Mouse (Mus musculus) thymus, postnatal 14 days (tissue): ENCODE measurements around the gene Tmem205.

Experiments
- DNase-seq: peaks from one replicate; pipeline ENCODE4 v3.0.0; 2021

Tmem205 gene

DNA sequence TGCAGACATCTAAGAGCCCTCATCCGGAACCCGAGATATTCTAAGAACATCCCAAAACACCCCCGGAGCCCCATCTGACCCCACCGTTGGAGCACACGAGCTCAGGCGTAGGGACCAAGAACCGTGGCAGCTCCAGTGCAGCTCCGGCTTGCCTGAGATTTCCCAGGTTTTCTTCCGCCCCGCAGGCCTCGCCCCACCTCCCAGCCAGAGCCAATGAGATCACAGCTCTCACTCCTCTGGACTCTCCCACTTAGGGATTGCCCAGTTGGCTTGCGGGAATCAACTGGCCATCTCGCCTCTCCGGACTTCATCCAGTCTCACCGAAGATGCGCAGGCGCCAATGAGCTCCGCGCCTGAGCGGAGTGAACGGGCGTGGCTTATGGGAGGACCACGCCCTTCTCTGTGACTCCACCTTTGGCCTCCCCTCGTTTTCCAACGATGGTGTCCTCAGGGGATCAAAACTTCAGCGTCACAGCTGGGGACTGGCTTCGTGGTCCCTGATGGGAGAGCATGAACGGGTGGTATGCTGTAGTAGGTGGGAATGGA, at the start of gene Tmem205, which contains the start of gene Ccdc159:
TSS of gene Tmem205 (minus strand) at position 349 of the 546 bp plus-strand sequence.
TSS of gene Ccdc159 (plus strand) at position 264 of the 546 bp plus-strand sequence.
- DNase-seq, result peak; percentile 12

DNA sequence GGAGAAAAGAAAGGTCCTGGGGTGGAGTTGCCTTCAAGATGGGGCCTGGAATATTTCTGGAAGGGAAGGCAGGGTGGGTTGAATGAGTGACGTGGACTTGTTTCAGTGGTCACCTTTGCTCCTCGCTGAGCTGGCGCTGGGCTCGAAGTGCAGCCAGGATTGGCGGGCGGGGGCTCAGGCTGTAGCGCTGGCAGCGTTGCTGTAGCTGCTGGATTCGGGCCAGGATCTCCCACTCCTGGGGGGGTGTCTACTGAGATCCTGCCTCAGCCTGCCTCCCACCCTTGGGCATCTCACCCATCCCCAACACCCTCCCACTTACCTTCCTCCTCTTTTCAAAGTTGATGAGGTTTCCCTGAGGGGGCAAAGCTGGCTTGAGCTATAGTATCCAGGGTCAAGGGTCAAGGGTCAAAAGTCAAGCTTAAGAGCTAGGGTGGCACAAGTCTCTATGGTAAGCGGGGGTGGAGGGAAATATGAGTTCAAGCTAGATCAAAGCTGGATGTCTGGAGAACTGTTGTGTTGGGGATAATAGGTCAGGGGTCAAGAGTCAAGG, 49.3 kb upstream of the Tmem205 start:
- DNase-seq, result no peak

DNA sequence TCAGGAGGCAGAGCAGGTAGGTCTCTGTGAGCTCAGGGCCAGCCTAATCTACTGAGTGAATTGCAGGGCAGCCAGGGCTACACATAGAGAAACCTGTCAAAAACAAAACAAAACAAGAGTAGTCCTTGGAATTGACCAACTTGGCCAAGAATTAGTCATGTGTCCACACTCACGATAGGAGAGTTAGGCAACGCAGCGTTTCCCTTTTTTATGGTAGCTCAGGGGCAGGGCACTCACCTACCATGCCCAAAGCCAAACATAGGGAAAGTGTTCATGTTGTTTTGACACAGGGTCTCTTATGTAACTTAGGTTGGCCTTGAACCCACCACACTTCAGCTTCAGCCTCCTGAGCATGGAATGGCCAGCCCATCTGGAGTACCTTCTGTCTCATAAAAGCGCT, 41.9 kb upstream of the Tmem205 start:
- no peak for DNase-seq

DNA sequence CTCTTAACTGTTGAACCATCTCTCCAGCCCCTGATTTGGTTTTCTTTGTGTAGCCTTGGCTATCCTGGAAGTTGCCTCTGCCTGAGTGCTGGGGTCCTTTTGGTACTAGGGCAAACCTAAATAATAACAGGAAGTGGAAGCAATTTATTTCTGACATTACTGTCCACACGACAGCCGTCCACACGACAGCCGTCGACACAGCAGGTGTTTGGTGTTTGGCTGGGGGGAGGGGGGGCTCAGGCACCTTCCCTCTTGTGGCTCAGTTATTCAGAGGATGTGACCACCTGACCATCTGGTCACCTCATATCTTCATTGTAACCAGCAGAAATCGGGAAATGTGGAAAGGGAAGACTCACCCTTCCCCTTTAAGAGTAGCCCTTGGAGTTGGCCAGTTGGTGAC, 41.5 kb upstream of the Tmem205 start:
- DNase-seq, result no peak

DNA sequence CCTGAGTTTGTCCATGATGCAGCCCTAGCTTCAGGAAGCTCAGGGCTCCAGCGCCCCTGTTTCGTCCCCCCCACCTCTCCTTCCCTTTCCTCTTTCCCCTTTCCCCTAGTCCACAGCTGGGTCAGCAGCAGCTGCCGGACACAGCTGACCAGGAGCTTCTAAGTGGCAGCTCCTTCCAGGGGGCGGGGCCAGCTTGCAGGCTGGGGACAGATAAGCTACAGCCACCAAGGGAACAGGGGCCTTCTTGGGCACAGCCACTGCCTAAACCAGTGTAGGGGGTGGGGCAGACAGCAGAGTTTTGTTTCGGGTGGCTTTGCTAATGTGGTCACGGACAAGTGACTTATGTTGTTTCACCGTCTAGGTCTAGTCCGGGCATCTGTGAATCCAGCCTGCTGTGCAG, 36.1 kb upstream of the Tmem205 start, which contains the start of gene Epor:
TSS of gene Epor (minus strand) at position 90 of the 400 bp plus-strand sequence.
- DNase-seq, result no peak

- DNase-seq, result peak; percentile 74
Measured at GRCm38 (mm10) chr9:21962416-21963059, 35.2 kb upstream of the Tmem205 start.

DNA sequence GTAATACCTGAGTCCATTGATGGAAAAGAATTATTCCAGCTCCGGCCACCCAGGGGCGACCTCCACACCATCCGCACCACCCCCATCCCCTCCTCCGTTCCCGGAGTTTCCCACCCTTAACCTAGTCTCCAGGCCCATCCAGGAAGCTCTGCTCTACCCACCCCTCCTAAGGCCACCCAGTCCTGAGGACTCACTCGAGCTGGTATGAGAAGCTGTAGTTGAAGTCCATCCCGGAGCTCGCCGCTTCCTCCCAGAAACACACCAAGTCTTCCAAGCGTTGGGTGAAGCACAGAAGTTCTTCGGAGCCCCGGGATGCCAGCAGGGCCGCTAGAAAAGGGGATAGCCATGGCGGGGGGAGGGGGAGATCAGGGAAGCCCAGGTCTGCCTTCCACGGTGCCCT, 34.7 kb upstream of the Tmem205 start:
- no peak for DNase-seq

DNA sequence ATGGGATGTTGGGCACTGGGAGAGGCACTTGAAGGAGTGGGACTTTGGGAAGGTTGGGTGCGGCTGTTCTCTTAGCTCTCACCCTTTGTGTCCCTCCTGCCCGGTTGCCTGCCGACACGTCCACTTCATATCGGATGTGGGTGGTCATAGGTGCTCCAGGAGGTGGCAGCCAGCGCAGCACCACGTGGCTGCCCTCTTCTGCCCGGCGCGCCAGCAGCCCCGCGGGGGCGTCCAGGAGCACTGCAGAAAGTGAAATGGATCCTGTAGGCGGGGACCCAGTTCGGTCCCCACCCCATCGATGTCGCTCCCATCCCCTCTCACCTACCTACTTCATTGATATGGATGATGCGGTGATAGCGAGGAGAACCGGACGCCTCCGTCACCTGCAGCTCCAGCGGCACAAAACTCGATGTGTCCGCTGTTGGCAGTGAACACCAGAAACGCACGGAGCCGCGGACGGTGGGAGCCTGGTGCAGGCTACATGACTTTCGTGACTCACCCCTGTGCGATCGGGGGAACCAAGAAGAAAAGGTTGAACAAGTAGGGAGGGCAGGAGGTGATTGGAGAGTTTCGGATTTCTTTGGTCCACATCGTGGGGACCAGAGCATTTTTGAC, 34.1 kb upstream of the Tmem205 start:
- DNase-seq, result no peak

- no peak for DNase-seq
Measured at GRCm38 (mm10) chr9:21960558-21961208, 33.3 kb upstream of the Tmem205 start.

- DNase-seq, result no peak
Measured at GRCm38 (mm10) chr9:21960135-21960534, 32.8 kb upstream of the Tmem205 start.

DNA sequence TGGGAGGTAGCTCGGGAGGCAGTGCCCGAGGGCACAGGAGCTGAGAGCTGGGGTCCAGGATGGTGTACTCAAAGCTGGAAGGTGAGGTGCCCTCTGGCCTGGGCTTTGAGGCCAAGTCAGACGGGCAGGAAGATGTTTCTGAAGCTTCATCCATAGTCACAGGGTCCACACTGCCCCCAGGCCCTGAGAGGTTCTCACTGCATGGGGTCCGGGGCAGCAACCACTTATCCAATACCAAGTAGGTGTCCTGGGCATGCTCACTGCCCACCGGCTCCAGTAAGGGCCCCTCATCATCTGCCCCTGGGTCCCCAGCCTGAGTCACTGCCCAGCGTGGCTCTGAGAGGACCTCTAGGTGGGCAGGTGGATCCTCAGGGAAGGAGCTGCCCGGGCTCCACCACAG, 31.9 kb upstream of the Tmem205 start:
- no peak for DNase-seq

DNA sequence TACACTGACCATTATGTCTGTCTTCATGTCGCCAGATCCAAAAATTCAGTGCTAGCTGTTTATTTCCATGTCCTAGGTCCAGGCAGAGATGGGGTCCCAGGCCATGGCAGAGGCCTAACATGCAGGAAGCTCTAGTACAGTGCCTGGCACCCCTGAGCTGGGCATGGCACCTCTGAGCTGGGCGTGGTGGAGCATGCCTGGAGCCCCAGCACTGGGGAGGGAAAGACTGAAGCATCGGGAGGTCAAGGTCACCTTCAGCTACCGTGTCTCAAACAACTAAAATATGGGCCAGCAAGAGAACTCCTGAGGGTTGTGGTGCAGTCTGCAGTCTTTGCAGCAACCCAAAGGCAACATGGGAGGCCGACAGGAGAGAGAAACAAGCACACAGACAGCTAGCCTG, 31.0 kb upstream of the Tmem205 start:
- no peak for DNase-seq

- DNase-seq, result peak; percentile 98
Measured at GRCm38 (mm10) chr9:21955570-21956281, 28.4 kb upstream of the Tmem205 start, which contains the start of gene Swsap1. Gene Swsap1, plus strand, starts transcription at chr9:21955755.

DNA sequence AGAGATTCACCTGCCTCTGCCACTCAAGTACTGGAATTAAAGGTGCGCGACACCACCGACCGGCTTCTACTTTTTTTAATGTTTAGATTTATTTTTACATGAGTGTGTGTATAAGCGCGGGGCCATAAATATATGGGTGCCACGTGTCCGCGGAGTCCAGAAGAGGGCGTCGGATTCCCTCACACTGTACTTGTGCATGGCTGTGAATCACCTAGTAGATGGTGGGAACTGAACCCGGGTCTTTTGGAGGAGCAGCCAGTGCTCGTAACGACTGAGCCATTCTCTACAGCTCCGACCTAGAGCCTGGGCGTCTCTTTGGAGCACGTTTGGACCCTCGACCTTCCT, 27.8 kb upstream of the Tmem205 start:
- DNase-seq, result no peak

DNA sequence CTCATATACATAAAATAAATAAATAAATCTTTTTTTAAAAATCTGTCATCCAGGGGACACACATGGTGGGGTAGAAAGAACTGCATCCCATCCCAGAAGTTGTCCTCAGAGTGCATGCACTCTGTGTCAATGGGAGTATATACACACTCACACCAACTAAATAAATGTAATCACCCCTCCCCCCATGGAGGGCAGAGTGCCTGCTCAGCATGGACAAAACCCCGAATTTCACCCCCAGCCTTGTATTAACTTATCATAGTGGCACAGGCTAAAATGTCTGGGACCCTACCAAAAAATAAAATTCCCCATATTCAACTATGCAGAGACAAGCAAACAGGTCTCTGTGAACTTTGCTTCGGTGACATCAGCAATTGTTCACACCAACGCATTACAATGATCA, 27.3 kb upstream of the Tmem205 start:
- DNase-seq, result no peak

DNA sequence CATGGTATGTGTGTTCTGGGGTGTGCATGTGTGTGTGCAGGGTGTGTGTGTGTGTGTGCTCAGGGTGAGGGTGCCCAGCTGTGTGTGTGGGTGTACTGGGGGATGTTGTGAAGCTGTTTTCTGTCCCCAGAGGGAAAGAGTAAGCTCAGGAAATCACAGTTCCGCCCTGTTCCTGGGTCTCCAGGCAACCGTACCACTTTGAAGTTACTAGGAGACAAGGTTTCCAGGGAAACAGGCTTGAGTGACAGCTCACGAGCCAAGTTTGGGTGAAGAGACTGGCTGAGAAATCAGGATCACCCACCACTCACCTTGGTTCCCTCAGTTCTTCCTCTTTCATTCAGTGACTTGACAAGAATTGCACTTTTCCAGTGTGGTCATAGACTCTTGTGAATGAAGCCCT, 26.2 kb upstream of the Tmem205 start:
- no peak for DNase-seq

DNA sequence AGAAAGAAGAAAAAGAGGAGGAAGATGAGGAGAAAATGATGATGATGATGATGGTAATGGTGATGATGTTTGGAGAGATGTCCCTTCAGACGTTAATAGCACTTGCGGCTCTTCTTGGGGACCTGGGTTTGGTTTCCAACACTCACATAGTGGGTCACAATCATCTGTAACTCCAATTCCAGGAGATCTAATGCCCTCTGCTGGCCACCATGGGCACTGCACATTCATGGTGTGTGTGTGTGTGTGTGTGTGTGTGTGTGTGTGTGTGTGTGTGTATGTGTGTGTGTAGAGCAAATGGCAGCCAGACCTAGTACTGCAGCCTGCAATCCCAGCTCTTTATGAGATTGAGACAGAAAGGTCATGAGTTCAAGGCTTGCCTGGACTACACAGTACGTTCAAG, 24.6 kb upstream of the Tmem205 start:
- DNase-seq, result no peak

- DNase-seq, result peak; percentile 72
Measured at GRCm38 (mm10) chr9:21950322-21950721, 23.0 kb upstream of the Tmem205 start.

GRCm38 (mm10) chr9:21948790-21949189, 21.4 kb upstream of the Tmem205 start:
- no peak for DNase-seq

DNA sequence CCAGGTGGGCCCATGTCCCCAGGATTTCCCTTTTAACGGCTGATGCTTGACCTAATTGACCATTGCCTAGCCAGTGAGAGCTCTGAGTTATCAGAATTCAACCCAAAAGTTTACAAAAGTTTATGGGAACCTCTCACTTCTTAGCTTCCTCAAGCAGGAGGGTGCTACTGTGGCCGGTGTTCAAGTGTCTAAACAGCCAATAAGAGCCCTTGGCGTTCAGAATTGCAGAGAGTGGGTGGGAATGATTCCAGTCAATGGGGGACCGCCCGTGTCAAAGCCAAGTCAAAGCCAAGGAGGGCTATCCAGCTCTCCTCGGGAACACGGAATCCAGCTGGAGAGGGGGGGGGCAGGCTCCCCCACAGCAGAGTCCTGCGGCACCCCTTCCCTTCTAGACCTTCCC, 20.8 kb upstream of the Tmem205 start:
- DNase-seq, result no peak

DNA sequence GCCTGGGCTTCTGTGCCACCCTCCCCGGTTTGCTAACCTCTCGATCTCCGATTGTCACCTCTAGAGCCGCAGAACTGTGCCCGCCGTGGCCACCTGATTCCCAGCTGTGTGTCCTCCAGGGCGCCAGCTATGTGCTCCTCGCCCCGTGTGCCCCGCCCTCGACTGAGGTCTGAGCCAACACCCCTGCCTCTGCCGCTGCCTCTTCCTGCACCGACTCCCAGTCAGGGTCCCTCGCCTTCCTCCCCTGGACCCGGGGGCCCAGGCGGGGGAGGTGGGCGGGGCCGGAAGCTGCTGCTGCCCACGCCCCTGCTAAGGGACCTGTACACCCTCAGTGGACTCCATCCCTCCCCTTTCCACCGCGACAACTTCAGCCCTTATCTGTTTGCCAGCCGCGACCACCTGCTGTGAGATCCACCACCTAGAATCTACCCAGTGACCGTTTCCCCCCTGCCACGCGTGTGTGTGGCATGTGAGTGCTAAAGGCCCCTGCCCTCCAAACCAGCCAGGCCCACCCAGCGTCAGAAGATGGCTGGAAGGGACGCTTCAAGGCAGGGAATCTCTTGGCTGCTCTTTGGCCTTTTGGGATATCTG, 20.3 kb upstream of the Tmem205 start:
- DNase-seq, result no peak

GRCm38 (mm10) chr9:21944267-21944666, 16.9 kb upstream of the Tmem205 start:
- no peak for DNase-seq

DNA sequence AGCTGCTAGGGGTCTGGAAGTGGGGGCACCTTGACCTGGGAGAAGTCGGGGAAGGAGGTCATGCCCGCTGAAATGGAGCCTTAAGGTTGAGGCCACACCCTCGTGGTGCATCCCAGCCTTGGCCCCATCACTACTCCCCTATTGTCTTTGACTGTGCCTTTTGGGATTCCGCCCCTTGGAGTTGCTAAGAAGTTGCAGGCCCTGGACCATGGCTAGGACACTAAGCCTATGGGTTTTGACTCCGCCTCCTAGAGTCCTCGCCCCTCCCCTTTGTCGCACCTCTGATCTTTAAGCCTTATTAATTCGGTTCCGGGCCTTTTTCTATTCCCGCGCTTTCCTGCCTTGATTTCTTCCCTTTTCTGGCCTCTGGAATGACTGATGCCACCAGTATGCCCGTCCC, 16.3 kb upstream of the Tmem205 start:
- DNase-seq, result no peak
